Mouse (Mus musculus) ovary, postnatal 36 days (tissue): ENCODE measurements around the gene Cmbl.
A peak's percentile ranks its signal among the peaks of the same experiment; 100 is the strongest.
"Not testable (repeated sequence)": the region's sequence is repeated elsewhere in the genome, so short reads cannot be mapped to it uniquely, and the experiment has no call there.

ENCODE experiments used
- DNase-seq: peaks from one replicate; pipeline ENCODE4 v3.0.0; 2022; ENCODE audit warnings: low spot score, mixed read lengths

Gene Cmbl

DNA sequence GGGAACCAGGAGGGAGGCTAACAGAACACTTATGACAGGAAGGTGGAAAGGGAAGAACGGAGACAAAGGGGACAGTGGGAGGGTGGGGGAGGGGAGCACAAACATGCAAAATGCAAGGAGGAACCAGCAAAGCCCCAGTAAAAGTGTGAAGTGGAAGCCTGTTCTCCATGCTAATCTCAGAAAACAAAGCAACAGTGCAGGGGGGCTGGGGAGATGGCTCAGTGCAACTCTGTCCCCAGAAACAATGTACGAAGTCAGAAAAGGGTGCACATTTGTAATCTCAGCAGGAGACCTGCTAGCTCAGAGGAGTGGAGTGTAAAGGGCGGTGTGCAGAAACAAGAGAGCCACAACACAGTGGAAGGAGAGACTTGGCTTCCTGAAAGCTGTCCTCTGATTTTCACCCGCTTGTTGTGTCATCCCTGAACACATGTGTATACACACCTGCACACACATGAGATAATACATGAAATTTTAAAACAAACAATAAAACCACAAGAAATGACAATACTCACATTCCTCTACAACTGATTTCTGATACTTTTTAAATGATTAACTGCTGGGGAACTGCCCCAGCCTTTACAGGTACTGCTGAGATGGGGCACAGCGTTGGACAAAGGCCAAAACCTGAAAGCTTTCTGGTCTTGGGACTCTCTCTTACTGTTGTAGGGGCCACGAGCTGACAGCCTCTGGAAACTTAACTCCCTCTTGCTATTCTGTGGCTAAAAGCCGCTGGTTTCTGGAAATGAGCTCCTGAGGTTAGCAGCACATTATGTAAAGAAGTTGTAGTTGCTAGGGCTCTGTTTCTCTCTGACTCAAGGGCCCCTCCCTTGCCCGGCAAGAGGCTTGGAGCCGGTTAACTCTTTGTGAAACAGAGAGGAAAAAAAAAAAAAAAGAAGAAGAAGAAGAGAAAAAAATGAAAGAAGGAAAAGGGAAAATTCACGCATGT, 22.9 kb upstream of the Cmbl start:
- no peak for DNase-seq

DNA sequence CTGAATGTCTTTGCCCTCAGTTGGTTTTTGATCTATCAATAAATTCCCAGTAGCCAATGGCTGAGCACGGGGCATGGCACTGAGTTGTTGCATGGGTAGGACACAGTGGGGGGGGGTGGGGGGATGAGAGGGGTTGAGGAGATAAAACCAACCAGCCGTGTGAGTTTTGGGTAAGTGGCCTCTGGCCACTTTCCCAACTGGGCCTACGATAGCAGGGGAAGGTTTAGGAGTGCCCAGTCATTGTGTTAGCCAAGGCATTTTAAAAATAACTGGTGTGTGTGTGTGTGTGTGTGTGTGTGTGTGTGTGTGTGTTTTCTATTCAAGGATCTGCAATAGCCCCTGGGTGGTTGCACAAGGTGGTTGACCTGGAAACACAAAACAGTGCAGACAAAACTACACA, 21.9 kb upstream of the Cmbl start:
- no peak for DNase-seq

DNA sequence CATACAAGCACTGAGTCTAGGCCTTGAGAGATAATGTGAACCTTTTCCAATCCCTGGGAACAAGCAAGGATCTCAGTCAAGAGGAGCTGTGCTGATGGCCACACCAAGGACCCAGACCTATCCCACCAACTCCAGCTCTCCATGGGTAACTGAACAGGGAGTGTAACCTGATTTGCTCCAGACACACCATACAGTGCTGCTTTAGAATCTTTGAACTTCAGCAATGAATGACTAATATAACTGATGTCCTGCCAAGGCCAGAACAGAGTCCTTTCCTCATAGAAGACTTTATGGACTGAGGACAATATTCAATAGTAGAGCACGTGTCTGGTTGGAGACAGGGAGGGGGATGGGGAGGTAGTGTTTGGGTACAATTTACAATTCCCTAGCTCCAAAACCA, 20.1 kb upstream of the Cmbl start:
- no peak for DNase-seq

DNA sequence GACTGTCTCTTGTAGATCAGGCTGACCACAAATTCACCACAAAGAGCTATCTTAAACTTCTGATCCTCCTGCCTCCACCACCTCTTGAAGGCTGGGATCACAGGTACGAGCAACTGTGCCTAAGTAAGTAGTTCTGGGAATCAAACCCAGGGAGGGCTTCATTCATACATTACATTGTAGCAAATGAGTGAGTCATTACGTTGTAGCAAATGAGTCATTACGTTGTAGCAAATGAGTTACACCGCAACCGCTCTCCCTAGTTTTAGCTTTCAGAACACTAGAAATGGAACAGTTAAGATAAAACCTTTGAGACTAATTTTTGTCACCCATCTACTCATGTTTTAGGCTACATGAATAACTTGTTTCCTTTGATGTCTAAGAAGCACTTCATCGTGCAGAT, 18.9 kb upstream of the Cmbl start:
- no peak for DNase-seq

DNA sequence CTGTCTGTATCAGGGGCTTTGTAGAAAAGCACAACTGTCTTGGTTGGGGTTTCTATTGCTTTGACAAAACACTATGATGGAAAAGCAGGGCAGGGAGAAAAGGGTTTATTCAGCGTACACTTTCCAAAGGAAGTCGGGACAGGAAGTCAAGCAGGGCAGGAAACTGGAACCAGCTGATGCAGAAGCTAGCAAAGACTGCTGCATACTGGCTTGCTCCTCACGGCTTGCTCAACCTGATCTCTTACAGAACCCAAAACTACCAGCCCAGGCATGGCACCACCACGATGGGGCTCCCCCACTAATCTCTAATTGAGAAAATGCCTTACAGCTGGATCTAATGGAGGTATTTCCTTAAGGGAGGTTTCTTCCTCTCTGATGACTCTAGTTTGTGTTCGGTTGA, 17.8 kb upstream of the Cmbl start:
- no peak for DNase-seq

DNA sequence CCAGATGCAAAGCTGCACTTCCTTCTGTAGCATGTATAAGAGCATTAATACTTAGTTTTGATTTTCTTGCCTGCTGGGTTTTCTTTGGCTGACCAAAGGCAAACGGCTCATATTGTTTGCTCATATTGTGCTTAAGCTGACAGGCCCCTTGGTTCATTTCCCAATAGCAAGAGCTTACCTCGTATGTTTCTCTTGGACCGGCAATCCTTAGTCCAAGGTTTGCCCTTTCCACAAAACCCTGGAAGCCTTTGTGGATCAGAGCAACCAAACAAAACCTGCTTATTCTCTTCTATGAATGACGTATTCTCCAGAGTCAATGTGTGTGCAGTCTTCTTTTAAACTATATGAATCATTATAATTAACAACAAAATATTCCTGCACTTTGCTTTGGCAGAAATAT, 14.8 kb upstream of the Cmbl start:
- DNase-seq = no peak

DNA sequence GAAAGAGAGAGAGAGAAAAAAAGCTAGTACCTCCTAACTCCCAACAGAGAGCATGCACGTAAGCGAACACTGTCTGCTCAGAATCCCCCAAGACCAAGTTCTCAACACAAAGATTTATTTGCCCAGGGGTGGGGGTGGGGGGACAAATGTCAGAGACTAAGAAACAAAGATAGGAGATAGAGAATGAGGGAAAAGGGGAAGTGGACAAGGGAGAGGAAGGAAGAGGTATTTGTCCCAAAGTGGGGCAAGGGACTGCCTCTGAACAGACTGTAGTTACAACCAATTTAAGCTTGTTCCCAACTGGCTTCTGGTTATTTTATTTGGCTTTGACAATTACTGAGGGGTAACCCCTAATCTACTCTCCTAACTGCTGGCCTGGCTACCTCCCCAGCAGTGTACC, 10.3 kb upstream of the Cmbl start:
- DNase-seq = no peak

DNA sequence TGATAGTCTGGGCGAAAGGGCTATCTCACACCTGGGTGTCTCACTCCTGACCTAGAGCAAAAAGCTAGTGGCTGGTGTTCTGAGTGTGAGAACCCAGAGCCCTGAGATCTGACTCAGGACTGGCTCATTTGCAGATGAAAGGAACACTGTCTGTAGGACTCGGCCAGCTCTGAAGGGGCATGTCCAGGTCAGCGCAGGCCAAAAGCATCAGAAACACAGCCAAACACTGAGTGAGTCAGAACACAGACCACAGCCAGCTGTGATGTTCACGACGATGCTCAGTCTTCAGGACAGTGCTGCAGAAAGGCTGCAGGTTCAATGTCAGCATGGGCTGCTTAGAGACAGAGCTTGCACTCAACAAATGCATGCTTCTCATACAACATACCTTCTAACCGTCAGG, 3.8 kb upstream of the Cmbl start:
- DNase-seq = no peak

DNA sequence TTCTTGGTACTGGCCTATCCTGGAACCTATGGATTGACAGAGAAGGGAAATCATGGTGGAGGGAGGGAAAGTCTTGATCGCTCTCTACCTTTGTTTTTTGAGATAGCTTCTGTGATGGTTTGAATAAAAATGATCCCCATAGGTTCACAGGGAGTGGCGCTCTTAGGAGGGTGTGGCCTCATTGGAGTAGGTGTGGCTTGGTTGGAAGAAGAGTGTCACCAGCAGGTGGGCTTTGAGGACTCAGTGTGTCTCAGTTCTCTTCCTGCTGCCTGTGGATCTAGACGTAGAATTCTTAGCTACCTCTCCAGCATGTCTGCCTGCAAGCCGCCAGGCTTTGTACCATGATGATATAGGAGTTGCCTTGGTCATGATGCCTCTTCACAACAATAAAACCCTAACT, 3.2 kb upstream of the Cmbl start:
- no peak for DNase-seq

DNA sequence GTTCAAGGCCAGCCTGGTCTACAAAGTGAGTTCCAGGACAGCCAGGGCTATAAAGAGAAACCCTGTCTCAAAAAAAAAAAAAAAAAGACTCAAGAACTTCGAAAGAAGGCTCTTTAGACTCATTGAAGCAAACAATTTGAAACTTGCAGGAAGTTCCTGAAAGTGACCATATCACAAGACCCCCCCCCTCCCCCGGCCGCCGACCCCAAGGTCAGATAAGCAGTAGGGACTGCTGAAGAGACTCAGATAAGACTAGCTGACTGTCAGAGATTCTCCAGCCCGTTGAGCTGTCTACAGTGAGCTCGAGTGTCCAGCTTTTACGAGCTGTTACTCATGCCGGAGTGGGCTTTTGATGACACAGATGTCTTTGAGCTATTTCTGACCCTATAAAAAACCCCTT, 2.3 kb upstream of the Cmbl start:
- no peak for DNase-seq

DNA sequence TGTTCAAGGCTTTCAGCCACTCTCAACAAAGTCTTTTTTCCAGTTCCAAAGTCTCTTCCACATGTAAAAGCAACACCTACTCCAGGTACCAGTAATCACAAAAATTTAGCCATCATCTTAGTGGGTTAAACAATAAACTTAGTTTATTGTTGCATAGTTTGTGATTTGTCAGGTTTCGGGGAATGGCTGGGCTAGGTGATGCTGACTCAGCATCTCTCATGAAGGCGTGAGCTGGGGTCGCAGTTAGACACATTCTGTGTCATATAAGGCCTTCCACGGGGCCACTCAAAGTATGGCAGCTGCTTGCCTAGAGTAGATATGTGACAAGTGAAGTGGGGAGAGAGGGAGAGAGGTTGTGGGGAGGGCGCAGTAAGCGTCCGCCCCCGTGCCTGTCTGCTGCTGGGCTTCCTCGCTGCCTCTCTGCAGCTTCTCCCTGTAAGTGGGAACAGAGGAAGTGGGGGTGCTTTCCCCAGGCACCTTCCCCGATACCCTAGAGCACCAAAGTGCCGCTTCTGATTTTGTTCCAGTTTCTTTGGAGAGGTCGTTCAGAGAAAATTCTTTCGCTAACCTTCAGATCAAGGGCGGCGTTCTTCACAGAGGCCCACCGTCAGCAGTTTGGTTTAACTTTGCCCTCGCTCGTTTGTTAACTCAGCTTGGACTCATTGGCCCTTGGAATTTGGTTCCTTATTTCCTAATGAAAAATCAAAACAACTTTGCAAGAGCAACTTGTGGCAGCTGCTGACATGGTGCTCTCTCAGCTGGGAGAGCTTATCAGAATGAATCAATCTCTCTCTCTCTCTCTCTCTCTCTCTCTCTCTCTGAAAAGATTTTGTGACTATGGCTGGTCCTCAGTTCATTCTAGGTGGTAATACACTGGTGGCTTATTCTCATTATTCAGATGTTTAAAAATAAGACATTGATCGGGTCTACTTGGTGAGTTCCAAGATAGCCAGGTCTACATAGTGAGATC, 1.3 kb upstream of the Cmbl start:
- DNase-seq = peak; percentile 29

DNA sequence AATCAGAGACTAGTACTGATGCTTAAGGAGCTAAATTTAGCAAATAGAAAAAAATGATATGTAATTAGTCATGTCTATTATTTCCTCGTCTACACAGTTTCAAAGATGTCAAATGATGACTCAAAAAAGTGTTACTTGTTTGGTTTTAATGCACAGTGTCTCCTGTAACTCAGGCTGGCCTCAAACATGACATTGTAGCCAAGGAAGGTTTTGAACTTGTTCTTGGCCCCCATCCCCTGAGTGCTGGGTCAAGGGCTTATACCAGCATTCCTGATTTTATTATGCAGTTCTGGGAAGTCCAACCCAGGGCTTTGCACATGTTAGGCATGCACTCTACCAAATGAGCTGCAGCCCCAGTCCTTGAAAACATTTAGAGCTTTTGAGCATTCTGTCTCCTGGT, 597 bp downstream of the Cmbl start:
- DNase-seq = no peak

DNA sequence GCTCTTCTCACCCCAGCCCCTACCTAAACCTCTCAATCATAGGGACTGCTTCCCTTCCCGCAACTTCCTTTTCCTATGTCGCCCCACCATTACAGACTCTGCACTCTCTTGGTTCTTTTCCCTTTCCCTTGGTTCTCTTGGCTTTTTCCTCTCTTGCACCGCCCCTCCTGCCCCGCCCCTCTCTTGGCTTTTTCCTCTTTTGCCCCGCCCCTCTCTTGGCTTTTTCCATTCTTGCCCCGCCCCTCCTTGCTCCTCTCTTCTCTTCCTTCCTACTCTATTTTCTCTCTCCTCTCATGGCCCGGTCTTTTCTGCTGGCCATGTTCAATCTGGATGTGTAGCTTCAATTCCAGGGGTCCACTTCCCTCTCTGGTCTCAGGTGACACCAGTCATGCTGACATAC, 2.2 kb downstream of the Cmbl start:
- no peak for DNase-seq

DNA sequence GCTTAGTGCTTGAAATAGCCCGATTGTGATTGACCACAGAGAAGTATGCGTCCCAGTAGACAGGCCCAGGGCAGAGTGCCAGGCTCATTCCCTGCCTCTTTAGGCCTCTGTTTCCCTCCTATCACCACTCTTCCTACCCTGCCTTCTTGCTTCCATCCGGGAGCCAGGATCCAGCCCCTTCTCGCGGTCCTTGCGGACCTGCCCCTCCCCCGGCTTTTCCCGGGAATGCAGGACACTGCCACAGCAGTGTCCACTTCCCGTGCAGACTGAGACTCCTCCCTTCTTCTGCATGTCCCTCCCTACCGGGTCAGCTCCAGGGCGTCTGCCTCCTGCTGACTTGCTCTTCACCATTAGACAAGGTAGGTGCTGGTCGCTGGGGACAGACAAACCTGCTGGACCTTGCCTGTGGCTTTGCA, 3.4 kb downstream of the Cmbl start:
- DNase-seq = peak; percentile 54

DNA sequence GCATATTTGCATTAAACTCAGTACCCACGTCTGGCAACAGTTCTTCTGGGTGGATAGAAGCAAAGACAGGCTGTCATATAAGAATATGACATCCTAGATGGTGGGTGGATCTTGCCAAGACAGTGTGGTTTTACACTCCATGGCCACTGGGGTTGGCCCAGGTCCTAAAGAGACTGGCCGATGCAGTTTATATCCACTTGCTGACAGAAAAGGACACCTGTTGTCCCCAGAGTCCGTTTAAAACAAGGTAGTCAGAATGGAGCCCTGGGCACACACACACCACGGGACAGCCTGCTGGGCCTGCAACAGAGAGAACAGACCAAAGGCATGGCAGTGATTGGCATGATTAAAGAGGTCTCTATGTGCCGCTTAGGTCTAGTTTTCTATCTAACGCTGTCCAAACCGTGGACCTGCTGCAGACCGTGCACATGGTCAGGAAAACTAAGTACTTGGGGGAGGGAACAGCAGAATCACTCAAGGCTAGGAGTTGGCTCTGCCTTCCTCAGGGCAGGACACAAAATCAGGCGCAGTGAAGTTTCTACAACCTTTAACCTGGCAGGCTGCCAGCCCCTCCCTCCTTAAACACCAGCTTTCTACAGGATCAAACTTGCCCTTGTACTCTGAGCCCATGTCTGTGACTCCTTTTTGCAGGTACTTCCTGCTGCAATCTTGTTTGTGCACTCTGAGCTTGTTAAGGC, 4.3 kb downstream of the Cmbl start:
- DNase-seq = peak; percentile 60

DNA sequence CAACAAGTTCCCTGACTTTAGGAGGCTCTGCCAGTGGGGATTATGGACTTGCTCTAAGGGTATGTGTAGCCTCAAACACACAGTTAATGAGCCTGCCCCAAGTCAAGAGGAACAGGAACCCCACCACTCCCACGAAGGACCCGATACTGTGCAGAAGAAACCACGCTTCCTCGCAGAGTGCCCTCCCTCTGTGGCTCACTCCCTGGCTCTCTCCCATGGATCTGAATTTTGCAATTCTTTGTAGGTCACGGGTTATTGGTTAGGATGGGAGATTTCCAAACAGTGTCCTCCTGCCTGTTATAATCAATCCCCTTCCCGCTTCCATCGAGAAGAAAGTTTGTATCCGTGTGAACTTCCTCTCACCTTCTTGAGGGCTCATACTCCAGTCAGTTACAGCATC, 5.8 kb downstream of the Cmbl start:
- DNase-seq = no peak

DNA sequence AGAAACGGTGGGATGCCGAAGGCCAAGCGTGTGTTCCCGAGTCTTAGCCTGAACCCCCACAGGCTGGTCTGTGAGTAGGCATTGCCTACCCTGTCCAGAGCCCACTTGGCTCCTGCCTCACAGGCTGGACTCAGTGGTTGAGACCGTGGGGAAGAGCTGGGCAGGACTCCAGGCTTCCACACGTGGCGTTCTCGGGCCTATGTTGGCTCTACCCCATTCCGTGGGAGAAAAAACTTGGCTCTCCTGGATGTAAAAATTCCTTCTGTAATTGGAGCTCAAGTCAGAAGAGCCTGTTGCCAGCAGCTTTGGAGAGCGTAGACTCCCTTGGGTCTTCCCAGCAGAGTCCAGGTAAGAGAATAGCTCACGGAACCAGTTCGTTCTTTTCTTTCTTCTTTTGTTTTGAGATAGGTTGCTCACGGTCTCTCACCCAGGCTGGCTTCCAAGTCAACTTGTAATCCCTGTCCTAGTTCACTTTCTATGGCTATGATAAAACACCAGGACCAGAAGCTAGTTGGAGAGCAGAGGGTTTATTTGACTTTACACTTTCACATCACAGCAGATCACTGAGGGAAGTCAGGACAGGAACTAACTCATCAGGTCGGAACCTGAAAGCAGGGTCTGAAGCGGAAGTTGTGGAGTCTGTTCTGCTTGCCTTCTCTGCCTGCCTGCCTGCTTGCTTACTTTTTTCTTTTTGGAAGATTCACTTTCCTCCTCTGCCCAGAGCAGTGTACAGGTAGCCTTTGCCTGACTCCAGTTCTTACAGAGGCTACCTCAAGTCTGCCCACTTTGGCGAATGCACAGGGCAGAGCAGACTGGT, 6.9 kb downstream of the Cmbl start:
- DNase-seq = no peak

DNA sequence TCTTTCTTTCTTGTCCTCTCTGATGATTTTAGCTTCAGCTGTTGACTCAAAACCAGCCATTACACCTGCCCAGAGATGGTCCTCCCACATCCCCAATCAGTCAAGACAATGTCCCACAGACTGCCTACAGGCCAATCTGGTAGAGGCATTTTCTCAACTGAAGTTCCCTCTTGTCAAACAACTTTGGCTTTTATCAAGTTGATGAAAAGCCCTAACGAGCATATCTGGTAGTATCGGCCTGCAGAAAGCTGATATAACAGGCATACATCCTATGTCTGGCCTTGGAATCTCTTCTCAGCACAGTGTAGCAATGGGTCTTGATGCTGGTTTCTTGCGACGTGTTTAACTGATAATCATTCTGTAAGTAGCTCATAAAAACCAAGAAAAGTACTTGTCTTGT, 8.1 kb downstream of the Cmbl start:
- no peak for DNase-seq

DNA sequence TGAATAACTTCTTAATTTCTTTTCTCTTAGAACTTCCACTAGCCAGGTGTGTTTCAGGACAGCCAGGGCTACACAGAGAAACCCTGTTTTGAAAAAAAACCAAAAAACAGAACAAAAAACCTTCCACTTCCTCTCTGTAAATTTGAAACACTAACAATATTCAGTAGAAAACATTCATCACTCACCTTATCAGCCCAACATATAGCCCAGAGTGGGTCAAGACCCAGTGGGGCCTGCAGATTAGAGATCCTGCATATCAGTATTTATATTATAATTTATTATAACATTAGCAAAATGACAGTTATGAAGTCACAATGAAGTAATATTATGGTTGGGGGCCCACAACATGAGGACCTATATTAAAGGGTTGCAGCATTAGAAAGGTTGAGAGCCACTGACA, 8.5 kb downstream of the Cmbl start:
- no peak for DNase-seq

DNA sequence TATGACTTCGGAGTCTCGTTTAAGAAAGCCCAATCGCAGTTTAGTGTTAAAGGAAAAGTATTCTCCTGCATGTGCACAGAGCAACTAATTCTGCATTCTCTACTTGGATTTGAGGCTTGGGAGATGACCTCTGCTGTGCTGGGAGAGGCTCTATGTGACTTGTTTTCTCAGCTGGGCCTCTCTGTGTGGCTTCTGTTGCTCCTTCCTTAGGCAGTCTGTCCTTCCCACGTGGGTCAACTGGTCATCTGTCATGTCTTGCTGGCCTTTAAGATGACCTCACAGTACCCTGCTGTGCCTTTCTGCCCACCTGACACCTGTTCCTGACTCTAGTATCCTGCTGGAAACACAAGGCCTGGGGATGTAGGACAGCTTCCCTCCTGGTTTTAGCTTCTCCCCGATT, 10.9 kb downstream of the Cmbl start:
- DNase-seq = no peak

DNA sequence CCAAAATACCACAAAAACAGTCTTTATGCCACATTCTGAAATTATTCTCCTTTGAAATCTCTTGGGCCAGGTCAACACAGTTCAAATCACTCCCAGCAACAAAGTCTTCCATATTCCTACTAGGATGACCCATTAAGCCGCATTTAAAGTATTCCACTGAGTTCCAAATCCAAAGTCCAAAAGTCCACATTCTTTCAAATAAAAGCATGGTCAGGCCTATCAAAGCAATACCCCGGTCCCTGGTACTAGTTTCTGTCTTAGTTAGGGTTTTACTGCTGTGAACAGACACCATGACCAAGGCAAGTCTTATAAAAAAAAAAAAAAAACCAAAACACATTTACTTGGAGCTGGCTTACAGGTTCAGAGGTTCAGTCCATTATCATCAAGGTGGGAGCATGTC, 15.9 kb downstream of the Cmbl start:
- DNase-seq = not testable (repeated sequence)
